Mouse (Mus musculus): ENCODE data around the gene Dnaaf1. TPM values are rescaled to one million over a fixed set of nuclear protein-coding genes. Genes with fewer than 3 reads are reported as not detected.

Dnaaf1 gene
- polyA plus RNA-seq, 1 experiment: 0.70 TPM

GRCm38 (mm10) chr8:119627613-119628359 is 52.8 kb downstream of the Dnaaf1 start:
- H3K4me1 ChIP-seq (ENCODE audit: control insufficient read depth, insufficient read depth, low read length): no peaks in the 10 kb centered on the region; the same call in 1 of the 2 replicates
- H3K27ac ChIP-seq (ENCODE audit: control insufficient read depth, insufficient read depth, low read depth, low read length, poor library complexity): no peak overlapping the region
- no peak overlapping the region for H3K4me3 ChIP-seq (replicated peaks; ENCODE audit: control insufficient read depth, low read depth, low read length)
- TF ChIP-seq POLR2A (IDR thresholded peaks at IDR 0.05; ENCODE audit: borderline replicate concordance, control insufficient read depth, low read depth, low read length): no peak
- TF ChIP-seq CTCF (IDR thresholded peaks at IDR 0.05; ENCODE audit: control insufficient read depth, insufficient read depth, low read length): no peak
- 71% methylated on average over 10 of the region's 10 CpGs for WGBS

- Histone ChIP-seq H3K4me3 (replicated peaks; ENCODE audit: control insufficient read depth, low read depth, low read length) (no peak overlapping the region), H3K27ac (ENCODE audit: control insufficient read depth, insufficient read depth, low read depth, low read length, poor library complexity) (no peak overlapping the region), H3K4me1 (ENCODE audit: control insufficient read depth, insufficient read depth, low read length) (no peaks in the 10 kb centered on the region; the same call in 1 of the 2 replicates)
- TF ChIP-seq POLR2A (IDR thresholded peaks at IDR 0.05; ENCODE audit: borderline replicate concordance, control insufficient read depth, low read depth, low read length) (no peak), CTCF (IDR thresholded peaks at IDR 0.05; ENCODE audit: control insufficient read depth, insufficient read depth, low read length) (no peak)
- WGBS: 63% methylated on average over 3 of the region's 3 CpGs
These were observed 55.8 kb downstream of the Dnaaf1 start for GRCm38 (mm10) chr8:119630841-119631240.

GRCm38 (mm10) chr8:119632246-119632645 is 57.2 kb downstream of the Dnaaf1 start:
- TF ChIP-seq CTCF (IDR thresholded peaks at IDR 0.05; ENCODE audit: control insufficient read depth, insufficient read depth, low read length) (no peak), POLR2A (IDR thresholded peaks at IDR 0.05; ENCODE audit: borderline replicate concordance, control insufficient read depth, low read depth, low read length) (no peak)
- no peaks in the 10 kb centered on the region; the same call in 1 of the 2 replicates for H3K4me1 ChIP-seq (ENCODE audit: control insufficient read depth, insufficient read depth, low read length)
- WGBS: 75% methylated on average over 9 of the region's 9 CpGs
- no peak overlapping the region for H3K27ac ChIP-seq (ENCODE audit: control insufficient read depth, insufficient read depth, low read depth, low read length, poor library complexity)
- H3K4me3 ChIP-seq (replicated peaks; ENCODE audit: control insufficient read depth, low read depth, low read length): no peak overlapping the region

GRCm38 (mm10) chr8:119632909-119633308 is 57.9 kb downstream of the Dnaaf1 start:
- Histone ChIP-seq H3K27ac (ENCODE audit: control insufficient read depth, insufficient read depth, low read depth, low read length, poor library complexity) (no peak overlapping the region), H3K4me3 (replicated peaks; ENCODE audit: control insufficient read depth, low read depth, low read length) (no peak overlapping the region), H3K4me1 (ENCODE audit: control insufficient read depth, insufficient read depth, low read length) (no peaks in the 10 kb centered on the region; the same call in 1 of the 2 replicates)
- TF ChIP-seq POLR2A (IDR thresholded peaks at IDR 0.05; ENCODE audit: borderline replicate concordance, control insufficient read depth, low read depth, low read length): no peak
- WGBS: 52% methylated on average over 29 of the region's 29 CpGs

- no peak overlapping the region for H3K27ac ChIP-seq (ENCODE audit: control insufficient read depth, insufficient read depth, low read depth, low read length, poor library complexity)
- TF ChIP-seq POLR2A (IDR thresholded peaks at IDR 0.05; ENCODE audit: borderline replicate concordance, control insufficient read depth, low read depth, low read length) (no peak), CTCF (IDR thresholded peaks at IDR 0.05; ENCODE audit: control insufficient read depth, insufficient read depth, low read length) (no peak)
- no peaks in the 10 kb centered on the region for H3K4me1 ChIP-seq (ENCODE audit: control insufficient read depth, insufficient read depth, low read length)
- WGBS: 25% methylated on average over 14 of the region's 14 CpGs
- no peak overlapping the region for H3K4me3 ChIP-seq (replicated peaks; ENCODE audit: control insufficient read depth, low read depth, low read length)
These were observed 59.7 kb downstream of the Dnaaf1 start for GRCm38 (mm10) chr8:119634616-119635336.

GRCm38 (mm10) chr8:119635378-119635777 is 60.3 kb downstream of the Dnaaf1 start, which contains the start of gene Kcng4:
Kcng4 (minus strand) TSS chr8:119635680.
- Histone ChIP-seq H3K4me1 (ENCODE audit: control insufficient read depth, insufficient read depth, low read length) (no peaks in the 10 kb centered on the region), H3K4me3 (replicated peaks; ENCODE audit: control insufficient read depth, low read depth, low read length) (no peak within 1 kb of the TSS), H3K27ac (ENCODE audit: control insufficient read depth, insufficient read depth, low read depth, low read length, poor library complexity) (no peak within 1 kb of the TSS)
- 31% methylated on average over 6 of the region's 6 CpGs for WGBS
- TF ChIP-seq POLR2A (IDR thresholded peaks at IDR 0.05; ENCODE audit: borderline replicate concordance, control insufficient read depth, low read depth, low read length) (no peak), CTCF (IDR thresholded peaks at IDR 0.05; ENCODE audit: control insufficient read depth, insufficient read depth, low read length) (no peak)

- 70% methylated on average over 2 of the region's 2 CpGs for WGBS
- TF ChIP-seq CTCF (IDR thresholded peaks at IDR 0.05; ENCODE audit: control insufficient read depth, insufficient read depth, low read length) (no peak), POLR2A (IDR thresholded peaks at IDR 0.05; ENCODE audit: borderline replicate concordance, control insufficient read depth, low read depth, low read length) (no peak)
- no peaks in the 10 kb centered on the region for H3K4me1 ChIP-seq (ENCODE audit: control insufficient read depth, insufficient read depth, low read length)
These were observed 60.9 kb downstream of the Dnaaf1 start for GRCm38 (mm10) chr8:119635958-119636357.

GRCm38 (mm10) chr8:119636766-119637165 is 61.7 kb downstream of the Dnaaf1 start:
- 60% methylated on average over 7 of the region's 7 CpGs for WGBS
- no peak for TF ChIP-seq CTCF (IDR thresholded peaks at IDR 0.05; ENCODE audit: control insufficient read depth, insufficient read depth, low read length)
- no peak for TF ChIP-seq POLR2A (IDR thresholded peaks at IDR 0.05; ENCODE audit: borderline replicate concordance, control insufficient read depth, low read depth, low read length)
- no peaks in the 10 kb centered on the region for H3K4me1 ChIP-seq (ENCODE audit: control insufficient read depth, insufficient read depth, low read length)
- no peak overlapping the region for H3K4me3 ChIP-seq (replicated peaks; ENCODE audit: control insufficient read depth, low read depth, low read length)
- H3K27ac ChIP-seq (ENCODE audit: control insufficient read depth, insufficient read depth, low read depth, low read length, poor library complexity): no peak overlapping the region

More at GRCm38 (mm10) chr8:119635958-119636357, 60.9 kb downstream of the Dnaaf1 start:
- Histone ChIP-seq H3K4me3 (replicated peaks; ENCODE audit: control insufficient read depth, low read depth, low read length) (no peak overlapping the region), H3K27ac (ENCODE audit: control insufficient read depth, insufficient read depth, low read depth, low read length, poor library complexity) (no peak overlapping the region)

Data from bone marrow, adult 2 months (tissue).